Mouse (Mus musculus): ENCODE results near the gene Krtap3-2. TPM values are rescaled to one million over a fixed set of nuclear protein-coding genes. Genes with fewer than 3 reads are reported as not detected.

Gene Krtap3-2
- polyA plus RNA-seq (2017; shearing (Covaris generic)) = 1 to 10 TPM in 1 of 2 experiments, not detected in 1; 3.5 TPM

GRCm38 (mm10) chr11:99556753-99557152 lies at the start of gene Krtap3-2:
TSS of gene Krtap3-2 (minus strand) at chr11:99556853.

GRCm38 (mm10) chr11:99603208-99603607 lies 46.6 kb upstream of the Krtap3-2 start, which contains the start of gene Gm11938:
TSS of gene Gm11938 (minus strand) at chr11:99603308.

GRCm38 (mm10) chr11:99597742-99598141 lies 41.1 kb upstream of the Krtap3-2 start, which contains the start of gene Krtap9-3:
TSS of gene Krtap9-3 (minus strand) at chr11:99598105.

GRCm38 (mm10) chr11:99590981-99591380 lies 34.3 kb upstream of the Krtap3-2 start, which contains the start of gene Krtap1-3:
TSS of gene Krtap1-3 (minus strand) at chr11:99591339.

GRCm38 (mm10) chr11:99583245-99583704 lies 26.6 kb upstream of the Krtap3-2 start, which contains the start of gene Krtap1-4:
TSS of gene Krtap1-4 (minus strand) at chr11:99583654.

GRCm38 (mm10) chr11:99580636-99581035 lies 24.0 kb upstream of the Krtap3-2 start, which contains the start of gene Krtap1-5:
TSS of gene Krtap1-5 (minus strand) at chr11:99581016.

GRCm38 (mm10) chr11:99566530-99566929 lies 9.9 kb upstream of the Krtap3-2 start, which contains the start of gene Krtap3-1:
TSS of gene Krtap3-1 (minus strand) at chr11:99566630.

GRCm38 (mm10) chr11:99559366-99559765 lies 2.7 kb upstream of the Krtap3-2 start, which contains the start of gene Gm11939:
TSS of gene Gm11939 (minus strand) at chr11:99559466.

GRCm38 (mm10) chr11:99550765-99551164 lies 5.9 kb downstream of the Krtap3-2 start, which contains the start of gene Krtap3-3:
TSS of gene Krtap3-3 (minus strand) at chr11:99550865.

GRCm38 (mm10) chr11:99521288-99521860 lies 35.3 kb downstream of the Krtap3-2 start, which contains the start of gene Krt39:
TSS of gene Krt39 (minus strand) at chr11:99521338.

Other genes with a start within 250 kb of the Krtap3-2 start
- gene Krt25, start 233.9 kb downstream of the Krtap3-2 start, polyA plus RNA-seq (2017; shearing (Covaris generic)) = under 1 TPM; 0.11 to 0.92 TPM
- under 1 TPM in 1 of 2 experiments, not detected in 1; 0.77 TPM for gene Krt26, start 218.9 kb downstream of the Krtap3-2 start, polyA plus RNA-seq (2017; shearing (Covaris generic))
- gene Krt27, start 205.7 kb downstream of the Krtap3-2 start, polyA plus RNA-seq (2017; shearing (Covaris generic)) = under 1 TPM in 1 of 2 experiments, not detected in 1; 0.48 TPM
- under 1 TPM in 1 of 2 experiments, not detected in 1; 0.18 TPM for gene Krt28, start 181.9 kb downstream of the Krtap3-2 start, polyA plus RNA-seq (2017; shearing (Covaris generic))
- gene Krt10, start 167.5 kb downstream of the Krtap3-2 start, polyA plus RNA-seq (2017; shearing (Covaris generic)) = 10 to 100 TPM; 13.0 to 18.0 TPM
- under 1 TPM in 1 of 2 experiments, not detected in 1; 0.22 TPM for gene Krt12, start 134.6 kb downstream of the Krtap3-2 start, polyA plus RNA-seq (2017; shearing (Covaris generic))
- under 1 TPM in 1 of 2 experiments, not detected in 1; 0.15 TPM for gene Krt20, start 118.7 kb downstream of the Krtap3-2 start, polyA plus RNA-seq (2017; shearing (Covaris generic))
- under 1 TPM; 0.71 to 0.82 TPM for gene Krt23, start 63.7 kb downstream of the Krtap3-2 start, polyA plus RNA-seq (2017; shearing (Covaris generic))
- gene Krt39, start 35.5 kb downstream of the Krtap3-2 start, polyA plus RNA-seq (2017; shearing (Covaris generic)) = not detected
- not detected for gene Krt40, start 13.7 kb downstream of the Krtap3-2 start, polyA plus RNA-seq (2017; shearing (Covaris generic))
- not detected for gene Krtap3-3, start 6.0 kb downstream of the Krtap3-2 start, polyA plus RNA-seq (2017; shearing (Covaris generic))
- gene Gm11939, start 2.6 kb upstream of the Krtap3-2 start, polyA plus RNA-seq (2017; shearing (Covaris generic)) = under 1 TPM in 1 of 2 experiments, not detected in 1; 0.60 TPM
- not detected for gene Krtap3-1, start 9.8 kb upstream of the Krtap3-2 start, polyA plus RNA-seq (2017; shearing (Covaris generic))
- under 1 TPM in 1 of 2 experiments, not detected in 1; 0.55 TPM for gene Krtap1-5, start 24.2 kb upstream of the Krtap3-2 start, polyA plus RNA-seq (2017; shearing (Covaris generic))
- 1 to 10 TPM in 1 of 2 experiments, under 1 TPM in 1; 0.61 to 1.2 TPM for gene Krtap1-4, start 26.8 kb upstream of the Krtap3-2 start, polyA plus RNA-seq (2017; shearing (Covaris generic))
- not detected for gene Krtap1-3, start 34.5 kb upstream of the Krtap3-2 start, polyA plus RNA-seq (2017; shearing (Covaris generic))
- gene Krtap9-3, start 41.3 kb upstream of the Krtap3-2 start, polyA plus RNA-seq (2017; shearing (Covaris generic)) = under 1 TPM in 1 of 2 experiments, not detected in 1; 0.31 TPM
- gene Gm11938, start 46.5 kb upstream of the Krtap3-2 start, polyA plus RNA-seq (2017; shearing (Covaris generic)) = not detected
- gene Gm11937, start 53.3 kb upstream of the Krtap3-2 start, polyA plus RNA-seq (2017; shearing (Covaris generic)) = not detected
- gene Krtap2-4, start 58.0 kb upstream of the Krtap3-2 start, polyA plus RNA-seq (2017; shearing (Covaris generic)) = not detected
- gene Gm11562, start 63.6 kb upstream of the Krtap3-2 start, polyA plus RNA-seq (2017; shearing (Covaris generic)) = not detected
- under 1 TPM in 1 of 2 experiments, not detected in 1; 0.20 TPM for gene Krtap4-1, start 71.4 kb upstream of the Krtap3-2 start, polyA plus RNA-seq (2017; shearing (Covaris generic))
- gene Krtap4-2, start 78.2 kb upstream of the Krtap3-2 start, polyA plus RNA-seq (2017; shearing (Covaris generic)) = not detected
- under 1 TPM in 1 of 2 experiments, not detected in 1; 0.16 TPM for gene Krtap4-7, start 87.2 kb upstream of the Krtap3-2 start, polyA plus RNA-seq (2017; shearing (Covaris generic))
- not detected for gene Gm11555, start 93.4 kb upstream of the Krtap3-2 start, polyA plus RNA-seq (2017; shearing (Covaris generic))
- not detected for gene Gm11563, start 102.1 kb upstream of the Krtap3-2 start, polyA plus RNA-seq (2017; shearing (Covaris generic))
- gene Krtap4-6, start 109.1 kb upstream of the Krtap3-2 start, polyA plus RNA-seq (2017; shearing (Covaris generic)) = not detected
- not detected for gene Gm14190, start 133.9 kb upstream of the Krtap3-2 start, polyA plus RNA-seq (2017; shearing (Covaris generic))
- not detected for gene Gm14180, start 177.4 kb upstream of the Krtap3-2 start, polyA plus RNA-seq (2017; shearing (Covaris generic))
- not detected for gene Gm11595, start 216.1 kb upstream of the Krtap3-2 start, polyA plus RNA-seq (2017; shearing (Covaris generic))
- gene Krtap4-8, start 223.9 kb upstream of the Krtap3-2 start, polyA plus RNA-seq (2017; shearing (Covaris generic)) = under 1 TPM in 1 of 2 experiments, not detected in 1; 0.24 TPM
- under 1 TPM in 1 of 2 experiments, not detected in 1; 0.28 TPM for gene Krtap4-9, start 228.3 kb upstream of the Krtap3-2 start, polyA plus RNA-seq (2017; shearing (Covaris generic))
- gene Gm11596, start 236.6 kb upstream of the Krtap3-2 start, polyA plus RNA-seq (2017; shearing (Covaris generic)) = not detected
- not detected for gene Gm11569, start 242.1 kb upstream of the Krtap3-2 start, polyA plus RNA-seq (2017; shearing (Covaris generic))
- not detected for gene Gm11554, start 247.6 kb upstream of the Krtap3-2 start, polyA plus RNA-seq (2017; shearing (Covaris generic))